Mouse (Mus musculus): ENCODE data around the gene Mindy3. TPM values are rescaled to one million over a fixed set of nuclear protein-coding genes. Genes with fewer than 3 reads are reported as not detected.
A peak's percentile ranks its signal among the peaks of the same experiment; 100 is the strongest.

The Mindy3 gene
- polyA plus RNA-seq, 1 experiment from 2014 or later: 41.2 TPM

- Histone ChIP-seq H3K27me3 (no peaks in the 10 kb centered on the region), H3K4me2 (replicated peaks) (no peak overlapping the region), H3K4me3 (no peak overlapping the region), H3K4me1 (no peaks in the 10 kb centered on the region), H3K27ac (replicated peaks) (no peak overlapping the region), H3K36me3 (no peaks in the 10 kb centered on the region), H3K9me3 (no peaks in the 10 kb centered on the region), H3K9ac (replicated peaks) (no peak overlapping the region)
- ATAC-seq (replicated peaks): no peak
- WGBS: 69% methylated on average over 1 of the region's 1 CpGs
These were observed 51.3 kb downstream of the Mindy3 start for GRCm38 (mm10) chr2:12368016-12368415.

- no peaks in the 10 kb centered on the region for H3K9me3 ChIP-seq
- peaks cover 21% of the 10 kb centered on the region for H3K36me3 ChIP-seq
- no peak for ATAC-seq (replicated peaks)
- WGBS: 67% methylated on average over 1 of the region's 1 CpGs
- H3K27ac ChIP-seq (replicated peaks): no peak overlapping the region
- H3K27me3 ChIP-seq: no peaks in the 10 kb centered on the region
- H3K4me3 ChIP-seq: no peak overlapping the region
- no peak overlapping the region for H3K4me2 ChIP-seq (replicated peaks)
- no peak overlapping the region for H3K9ac ChIP-seq (replicated peaks)
- H3K4me1 ChIP-seq: no peaks in the 10 kb centered on the region
These were observed 58.0 kb downstream of the Mindy3 start for GRCm38 (mm10) chr2:12361310-12361709.

- Histone ChIP-seq H3K36me3 (peaks cover 24% of the 10 kb centered on the region), H3K4me2 (replicated peaks) (no peak overlapping the region), H3K27ac (replicated peaks) (no peak overlapping the region), H3K4me3 (no peak overlapping the region), H3K9ac (replicated peaks) (no peak overlapping the region), H3K27me3 (no peaks in the 10 kb centered on the region), H3K9me3 (no peaks in the 10 kb centered on the region), H3K4me1 (no peaks in the 10 kb centered on the region)
- ATAC-seq (replicated peaks): no peak
- WGBS: 92% methylated on average over 5 of the region's 5 CpGs
These were observed 64.4 kb downstream of the Mindy3 start for GRCm38 (mm10) chr2:12354837-12355236.

DNA sequence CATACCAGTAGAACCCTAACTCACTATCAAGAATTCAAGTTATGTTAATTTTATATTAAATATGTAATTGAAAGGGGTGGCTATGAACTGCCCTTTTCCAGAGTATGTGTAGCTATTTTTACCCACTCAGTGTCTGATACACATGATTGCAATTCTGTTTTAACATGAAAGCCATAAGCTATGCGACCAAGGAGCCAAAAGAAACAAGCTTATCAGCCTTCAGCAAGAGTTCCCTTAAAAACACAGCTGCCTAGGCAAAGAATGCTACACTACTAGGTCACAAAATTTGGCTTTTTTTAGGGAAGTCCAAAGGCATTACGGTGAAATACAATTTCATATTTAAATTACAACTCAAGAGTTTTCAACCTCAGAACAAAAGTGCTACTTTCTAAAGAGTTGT is 70.4 kb downstream of the Mindy3 start:
- Histone ChIP-seq H3K27ac (replicated peaks) (no peak overlapping the region), H3K4me1 (no peaks in the 10 kb centered on the region), H3K4me3 (no peak overlapping the region), H3K4me2 (replicated peaks) (no peak overlapping the region), H3K9ac (replicated peaks) (no peak overlapping the region), H3K9me3 (no peaks in the 10 kb centered on the region), H3K36me3 (peaks cover 3% of the 10 kb centered on the region; the same call in 1 of the 2 replicates), H3K27me3 (no peaks in the 10 kb centered on the region)
- 93% methylated on average over 2 of the region's 2 CpGs for WGBS
- ATAC-seq (replicated peaks): no peak

DNA sequence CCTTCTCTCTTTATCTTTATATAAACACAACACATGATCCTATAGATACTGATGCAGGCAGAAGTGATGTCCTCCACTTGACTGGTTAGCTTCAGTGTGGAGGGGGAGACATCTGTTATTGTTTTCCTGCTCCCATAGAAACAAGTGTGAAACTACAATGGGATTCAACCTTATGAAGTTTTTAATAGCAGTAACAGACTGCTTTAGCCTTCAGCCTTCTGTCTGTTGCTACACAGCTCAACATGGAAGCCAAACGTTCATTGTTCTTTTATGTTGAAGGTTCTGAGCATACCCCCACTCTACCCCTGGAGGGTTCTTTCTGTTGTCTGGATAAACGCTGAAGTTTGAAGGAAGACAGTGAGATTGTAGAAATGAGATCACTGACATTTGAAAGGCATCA is 87.3 kb downstream of the Mindy3 start:
- no peak overlapping the region for H3K4me3 ChIP-seq
- H3K9me3 ChIP-seq: no peaks in the 10 kb centered on the region
- WGBS: 54% methylated on average over 2 of the region's 2 CpGs
- no peaks in the 10 kb centered on the region for H3K36me3 ChIP-seq
- no peak overlapping the region for H3K27ac ChIP-seq (replicated peaks)
- peaks cover 27% of the 10 kb centered on the region for H3K4me1 ChIP-seq
- no peak overlapping the region for H3K4me2 ChIP-seq (replicated peaks)
- ATAC-seq (replicated peaks): no peak
- H3K27me3 ChIP-seq: no peaks in the 10 kb centered on the region
- H3K9ac ChIP-seq (replicated peaks): no peak overlapping the region

- H3K4me3 ChIP-seq: no peak overlapping the region
- H3K4me1 ChIP-seq: peaks cover 27% of the 10 kb centered on the region
- no peak overlapping the region for H3K9ac ChIP-seq (replicated peaks)
- H3K36me3 ChIP-seq: no peaks in the 10 kb centered on the region
- no peak overlapping the region for H3K27ac ChIP-seq (replicated peaks)
- H3K4me2 ChIP-seq (replicated peaks): no peak overlapping the region
- peak; percentile 77 for ATAC-seq (replicated peaks)
- 22% methylated on average over 2 of the region's 2 CpGs for WGBS
- H3K9me3 ChIP-seq: no peaks in the 10 kb centered on the region
- no peaks in the 10 kb centered on the region for H3K27me3 ChIP-seq
These were observed 89.7 kb downstream of the Mindy3 start for GRCm38 (mm10) chr2:12329620-12330019.

DNA sequence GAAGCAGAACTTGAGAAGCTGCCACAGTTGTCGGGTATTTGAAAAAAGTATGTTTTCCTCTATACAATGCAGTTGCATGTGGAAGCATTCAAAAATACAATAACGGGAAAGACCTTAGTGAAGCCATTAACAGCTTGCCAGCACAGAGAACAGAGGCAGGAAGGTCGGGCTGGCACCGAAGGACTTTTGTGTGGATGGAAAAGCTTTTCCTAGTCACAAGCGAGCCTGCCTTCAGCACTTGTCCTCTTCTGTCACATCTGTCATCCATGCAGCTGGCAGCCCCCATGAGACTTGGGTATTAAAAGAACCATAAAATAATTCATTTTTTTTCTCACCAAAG is 90.2 kb downstream of the Mindy3 start:
- peaks cover 27% of the 10 kb centered on the region for H3K4me1 ChIP-seq
- H3K36me3 ChIP-seq: no peaks in the 10 kb centered on the region
- H3K9me3 ChIP-seq: no peaks in the 10 kb centered on the region
- H3K4me3 ChIP-seq: no peak overlapping the region
- no peak overlapping the region for H3K27ac ChIP-seq (replicated peaks)
- H3K4me2 ChIP-seq (replicated peaks): no peak overlapping the region
- ATAC-seq (replicated peaks): 0 out of 2 replicates have a peak, but pooled peaks have one; percentile 0
- H3K27me3 ChIP-seq: no peaks in the 10 kb centered on the region
- WGBS: 11% methylated on average over 5 of the region's 5 CpGs
- H3K9ac ChIP-seq (replicated peaks): no peak overlapping the region

- WGBS: 7% methylated on average over 8 of the region's 8 CpGs
- Histone ChIP-seq H3K27ac (replicated peaks) (no peak overlapping the region; the same call in 1 of the 2 replicates), H3K27me3 (no peaks in the 10 kb centered on the region), H3K9ac (replicated peaks) (no peak overlapping the region), H3K4me2 (replicated peaks) (peak overlapping the region; percentile 35), H3K36me3 (no peaks in the 10 kb centered on the region), H3K4me1 (peaks cover 27% of the 10 kb centered on the region), H3K9me3 (no peaks in the 10 kb centered on the region), H3K4me3 (no peak overlapping the region)
- peak; percentile 33; the same call in 1 of the 2 replicates for ATAC-seq (replicated peaks)
These were observed 90.8 kb downstream of the Mindy3 start for GRCm38 (mm10) chr2:12328355-12329067.

- no peaks in the 10 kb centered on the region for H3K27me3 ChIP-seq
- peaks cover 27% of the 10 kb centered on the region for H3K4me1 ChIP-seq
- H3K4me2 ChIP-seq (replicated peaks): peak overlapping the region; percentile 35
- 23% methylated on average over 11 of the region's 11 CpGs for WGBS
- peak; percentile 33; the same call in 1 of the 2 replicates for ATAC-seq (replicated peaks)
- H3K27ac ChIP-seq (replicated peaks): no peak overlapping the region
- H3K9me3 ChIP-seq: no peaks in the 10 kb centered on the region
- no peaks in the 10 kb centered on the region for H3K36me3 ChIP-seq
- peak overlapping the region; percentile 28 for H3K4me3 ChIP-seq
- H3K9ac ChIP-seq (replicated peaks): no peak overlapping the region
These were observed 91.4 kb downstream of the Mindy3 start for GRCm38 (mm10) chr2:12327691-12328354.

- peak; percentile 51; the same call in 1 of the 2 replicates for ATAC-seq (replicated peaks)
- Histone ChIP-seq H3K27ac (replicated peaks) (no peak overlapping the region), H3K4me1 (peaks cover 27% of the 10 kb centered on the region), H3K4me2 (replicated peaks) (peak overlapping the region; percentile 35), H3K9me3 (no peaks in the 10 kb centered on the region), H3K27me3 (no peaks in the 10 kb centered on the region), H3K36me3 (no peaks in the 10 kb centered on the region), H3K9ac (replicated peaks) (no peak overlapping the region), H3K4me3 (peak overlapping the region; percentile 28)
- WGBS: 15% methylated on average over 10 of the region's 10 CpGs
These were observed 92.1 kb downstream of the Mindy3 start for GRCm38 (mm10) chr2:12327216-12327615.

- ATAC-seq (replicated peaks): no peak
- Histone ChIP-seq H3K9me3 (no peaks in the 10 kb centered on the region), H3K4me1 (peaks cover 27% of the 10 kb centered on the region), H3K4me3 (no peak overlapping the region), H3K27ac (replicated peaks) (no peak overlapping the region), H3K9ac (replicated peaks) (no peak overlapping the region), H3K4me2 (replicated peaks) (no peak overlapping the region), H3K36me3 (no peaks in the 10 kb centered on the region), H3K27me3 (no peaks in the 10 kb centered on the region)
- WGBS: 82% methylated on average over 2 of the region's 2 CpGs
These were observed 93.4 kb downstream of the Mindy3 start for GRCm38 (mm10) chr2:12325868-12326267.

DNA sequence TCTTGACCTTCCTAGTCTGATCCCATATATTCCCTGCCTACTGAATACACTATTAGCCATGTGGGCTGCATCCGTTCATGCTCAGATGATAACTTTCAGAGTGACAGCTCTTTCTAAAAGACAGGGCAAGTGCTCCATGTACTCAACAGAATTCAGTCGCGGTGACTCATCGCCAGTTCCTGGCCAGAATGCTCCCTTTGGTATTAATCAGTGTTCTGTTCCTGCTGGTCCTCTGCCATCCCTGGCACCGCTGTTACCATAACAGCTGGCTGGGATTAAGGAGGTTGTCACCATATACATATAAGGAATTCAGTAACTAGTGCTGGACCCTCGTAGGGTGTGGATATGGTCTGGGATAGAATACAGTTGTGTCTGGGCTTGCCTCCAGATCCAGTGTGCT is 93.9 kb downstream of the Mindy3 start:
- no peak overlapping the region for H3K4me3 ChIP-seq
- no peak overlapping the region for H3K9ac ChIP-seq (replicated peaks)
- no peak for ATAC-seq (replicated peaks)
- H3K4me2 ChIP-seq (replicated peaks): no peak overlapping the region
- H3K27me3 ChIP-seq: no peaks in the 10 kb centered on the region
- no peaks in the 10 kb centered on the region for H3K36me3 ChIP-seq
- 82% methylated on average over 6 of the region's 6 CpGs for WGBS
- no peak overlapping the region for H3K27ac ChIP-seq (replicated peaks)
- H3K9me3 ChIP-seq: no peaks in the 10 kb centered on the region
- H3K4me1 ChIP-seq: peaks cover 27% of the 10 kb centered on the region

All from forebrain, embryonic 15.5 days (tissue).